Mouse (Mus musculus) fat pad, adult 2 months (tissue): ENCODE measurements around the gene Etv2.
A peak's percentile ranks its signal among the peaks of the same experiment; 100 is the strongest.

Experiments
- DNase-seq: peaks from one replicate; pipeline ENCODE4 v3.0.0-alpha.2; 2011; ENCODE audit warnings: low read depth, low spot score; ENCODE audit errors: extremely low read depth

Etv2 gene

DNA sequence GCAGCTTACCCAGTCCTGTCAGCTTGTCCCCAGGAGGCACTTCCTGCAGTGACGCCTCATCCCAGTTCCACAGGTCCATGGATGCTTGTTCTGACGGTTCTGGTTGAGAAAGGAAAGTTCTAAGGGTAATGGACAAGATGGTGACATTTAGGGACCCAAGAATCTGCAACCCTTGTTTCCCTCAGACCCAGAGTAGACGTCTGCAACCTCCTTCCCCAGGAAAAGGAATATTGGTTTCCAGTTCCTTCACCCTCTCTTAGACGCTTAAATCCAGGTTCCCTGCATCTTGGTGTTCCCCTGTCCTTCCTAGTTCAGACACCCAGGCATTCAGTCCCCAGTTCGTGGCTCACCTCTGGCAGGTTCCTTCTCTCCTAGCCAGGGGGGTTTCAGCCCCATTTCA is at the start of gene Etv2:
Etv2 (minus strand) TSS at position 101 of the 400 bp plus-strand sequence.
- DNase-seq, result no peak

DNA sequence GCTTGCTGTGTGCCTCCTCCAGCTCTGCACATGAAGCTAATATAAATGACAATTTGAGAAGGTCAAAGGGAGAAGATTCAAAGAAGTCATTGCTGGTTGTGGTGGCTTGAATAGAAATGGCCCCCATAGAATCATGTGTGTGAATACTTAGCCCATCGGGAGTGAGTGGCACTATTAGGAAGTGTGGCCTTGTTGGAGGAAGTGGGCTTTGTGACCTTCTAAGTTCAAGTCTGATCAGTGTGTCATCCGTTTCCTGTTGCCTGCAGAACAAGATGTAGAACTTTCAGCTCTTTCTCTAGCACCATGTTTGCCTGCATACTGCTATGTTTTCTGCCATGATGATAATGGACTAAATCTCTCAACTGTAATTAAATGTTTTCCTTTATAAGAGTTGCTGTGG is 47.8 kb upstream of the Etv2 start:
- DNase-seq, result no peak

DNA sequence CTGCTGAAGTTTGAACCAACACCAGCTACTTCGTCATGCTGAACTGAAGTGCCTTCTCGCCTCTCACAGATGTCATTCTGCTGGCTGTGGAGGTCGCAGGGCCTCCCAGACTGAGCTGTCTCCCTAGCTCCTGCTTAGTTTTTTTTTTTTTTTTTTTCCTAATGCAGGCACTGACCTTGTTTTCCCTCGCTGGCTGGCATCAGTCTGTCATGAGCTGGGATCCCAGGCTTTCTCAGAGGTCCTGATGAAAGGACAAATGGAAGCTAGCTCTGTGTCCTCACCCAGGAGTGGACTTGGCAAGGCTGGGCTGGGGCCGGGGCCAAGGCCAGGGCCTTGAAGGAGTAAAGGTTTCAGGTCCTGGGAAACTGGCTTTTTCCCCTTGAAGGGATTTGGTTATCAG is 46.2 kb upstream of the Etv2 start:
- no peak for DNase-seq

DNA sequence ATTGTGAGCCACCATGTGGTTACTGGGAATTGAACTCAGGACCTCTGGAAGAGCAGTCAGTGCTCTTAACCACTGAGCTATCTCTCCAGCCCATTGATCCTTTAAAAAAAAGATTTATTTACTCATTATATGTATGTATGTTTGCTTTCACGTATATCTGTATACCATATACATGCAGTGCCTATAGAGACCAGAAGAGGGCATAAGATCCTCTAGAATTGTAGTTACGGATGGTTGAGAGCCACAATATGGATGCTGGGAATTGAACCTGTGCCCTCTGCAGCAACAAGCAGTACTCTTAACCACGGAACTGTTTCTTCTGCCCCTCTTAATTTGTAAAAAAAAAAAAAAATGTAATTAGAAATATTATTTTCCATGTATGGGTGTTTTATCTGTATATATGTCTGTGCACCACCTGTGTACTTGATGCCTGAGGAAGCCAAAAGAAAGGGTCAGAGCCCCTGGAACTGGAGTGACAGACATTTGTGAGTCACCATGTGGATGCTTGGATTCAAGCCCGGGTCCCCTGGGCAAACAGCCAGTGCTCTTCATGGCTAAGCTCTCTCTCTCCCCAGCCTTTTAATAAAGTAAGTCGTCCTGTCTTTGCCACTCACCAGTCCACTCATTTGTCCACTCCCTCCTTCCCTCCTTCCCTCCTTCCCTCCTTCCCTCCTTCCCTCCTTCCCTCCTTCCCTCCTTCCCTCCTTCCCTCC is 42.8 kb upstream of the Etv2 start:
- no peak for DNase-seq

DNA sequence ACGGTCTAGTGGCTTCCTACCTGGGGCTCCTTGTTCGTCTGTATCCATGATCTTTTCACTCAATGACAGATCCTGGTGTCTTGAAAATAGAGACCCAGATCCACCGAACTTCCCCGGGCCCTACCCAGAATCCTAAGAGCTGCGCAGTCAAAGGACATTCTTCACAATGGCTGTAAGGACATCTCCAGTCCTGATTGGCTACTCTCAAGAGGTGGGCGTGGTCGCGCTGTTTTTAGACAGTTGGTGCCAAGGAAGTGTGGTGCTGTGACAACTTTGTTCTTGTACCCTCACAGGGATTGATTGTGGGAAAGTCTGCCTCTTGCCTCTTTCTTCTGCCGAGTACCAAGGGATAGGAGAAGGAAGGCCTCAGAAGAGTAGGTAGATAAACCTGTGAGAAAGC is 35.8 kb upstream of the Etv2 start, which contains the start of gene Pmis2:
Pmis2 (minus strand) TSS at position 126 of the 400 bp plus-strand sequence.
- DNase-seq, result no peak

DNA sequence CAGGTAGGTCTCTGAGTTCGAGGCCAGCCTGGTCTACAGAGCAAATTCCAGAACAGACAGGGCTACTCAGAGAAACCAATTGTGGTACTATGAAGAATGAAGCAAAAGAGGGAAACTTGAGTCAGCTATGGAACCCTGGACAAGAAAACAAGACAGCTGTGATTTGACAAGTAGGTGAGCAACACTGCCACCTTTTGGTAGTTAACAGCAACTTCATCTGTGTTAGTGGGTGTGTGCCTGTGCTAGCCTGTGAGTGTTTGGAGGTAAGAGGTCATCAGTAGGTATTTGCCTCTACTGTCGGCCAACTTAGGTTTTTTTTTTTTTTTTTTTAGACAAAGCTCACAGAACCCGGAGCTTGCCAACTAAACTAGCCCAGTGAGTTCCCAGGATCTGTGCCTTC is 33.6 kb upstream of the Etv2 start:
- DNase-seq, result no peak

DNA sequence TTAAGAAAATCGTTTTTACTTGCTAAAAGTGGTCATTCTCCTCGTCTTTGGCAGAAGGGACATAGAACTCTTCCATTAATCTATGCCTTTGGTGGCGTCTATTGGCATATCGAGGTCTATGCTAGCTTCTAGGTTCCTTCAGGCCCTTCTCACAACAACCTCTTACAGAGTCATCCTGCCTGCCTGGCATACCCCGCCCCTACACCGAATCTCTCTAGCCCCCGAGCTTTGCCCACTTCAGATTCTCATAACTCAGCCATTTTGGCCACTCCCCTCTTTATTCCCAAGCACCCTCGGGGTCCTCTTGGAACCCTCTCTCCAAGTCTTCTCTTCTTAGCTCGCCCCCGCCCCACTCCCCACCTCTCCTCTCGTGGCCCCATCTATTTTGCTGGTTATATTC is 29.7 kb upstream of the Etv2 start:
- no peak for DNase-seq

GRCm38 (mm10) chr7:30664529-30665200 is 29.0 kb upstream of the Etv2 start, which contains the start of gene Haus5:
Gene Haus5, minus strand, starts transcription at chr7:30664994.
- no peak for DNase-seq

DNA sequence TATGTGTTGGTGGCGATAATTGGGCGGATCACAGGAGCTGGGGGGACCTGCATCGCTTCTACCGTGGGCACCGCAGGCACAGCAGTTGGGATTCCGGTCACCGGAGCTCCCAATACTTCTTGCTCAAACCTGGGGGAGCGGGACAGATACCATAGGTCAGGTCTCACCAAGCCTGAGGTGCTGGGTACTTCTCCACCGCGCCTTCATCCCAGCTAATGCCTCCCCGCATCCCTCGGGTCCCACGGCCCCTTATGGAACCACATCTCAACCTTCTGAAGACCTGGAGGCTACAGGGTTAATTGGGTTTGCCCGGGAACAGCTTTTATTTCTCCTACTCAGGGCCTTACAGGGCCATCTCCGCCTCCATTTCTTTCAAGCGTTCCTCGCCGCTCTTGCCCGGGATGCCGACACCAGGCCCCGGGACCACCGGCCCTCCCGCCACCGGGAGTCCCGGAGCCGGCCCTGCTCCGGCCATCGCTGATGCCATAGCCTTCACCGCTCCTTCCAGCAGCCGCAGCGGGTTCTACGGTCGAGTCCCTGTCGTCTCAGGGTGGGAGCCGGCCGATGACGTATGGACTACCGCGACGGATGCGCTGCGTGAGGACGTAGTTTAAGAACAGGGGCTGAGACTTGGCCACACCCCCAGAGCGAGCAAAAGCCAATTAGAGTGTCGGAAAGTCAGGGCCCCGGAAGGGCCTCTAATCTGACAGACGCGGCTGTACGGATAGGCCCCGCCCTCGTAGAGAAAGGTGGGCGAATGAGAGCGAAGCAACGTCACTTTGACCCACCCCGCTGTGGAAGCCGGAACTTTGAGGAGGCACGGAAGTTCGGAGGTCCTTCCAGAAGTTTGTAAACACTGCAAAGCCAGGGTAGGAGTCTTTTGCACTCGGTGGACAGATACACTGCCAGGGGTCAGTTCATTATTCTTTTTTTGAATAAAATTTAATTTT is 14.2 kb upstream of the Etv2 start, which contains the start of gene Rbm42:
Rbm42 (minus strand) TSS at position 727 of the 950 bp plus-strand sequence.
- peak; percentile 91 for DNase-seq

DNA sequence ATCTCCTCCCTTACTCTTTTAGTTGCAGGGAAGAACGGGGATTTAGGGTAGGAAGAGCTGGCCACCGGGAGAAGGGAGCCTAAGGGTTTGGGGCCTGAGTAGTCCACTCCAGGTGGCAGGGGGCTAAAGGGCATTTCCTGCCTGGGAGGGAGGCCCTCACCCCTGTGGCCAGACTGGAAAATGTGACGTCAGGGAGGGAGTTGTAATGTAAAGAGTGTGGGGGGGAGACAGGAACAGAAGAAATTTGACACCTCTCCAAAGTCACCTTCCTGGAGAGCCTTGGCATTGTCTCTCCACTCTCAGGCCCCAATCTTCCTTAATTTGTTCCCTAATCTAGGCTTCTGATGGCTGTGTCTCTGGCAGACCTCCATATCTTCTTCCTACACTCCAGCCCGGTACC is 3.4 kb upstream of the Etv2 start:
- no peak for DNase-seq

DNA sequence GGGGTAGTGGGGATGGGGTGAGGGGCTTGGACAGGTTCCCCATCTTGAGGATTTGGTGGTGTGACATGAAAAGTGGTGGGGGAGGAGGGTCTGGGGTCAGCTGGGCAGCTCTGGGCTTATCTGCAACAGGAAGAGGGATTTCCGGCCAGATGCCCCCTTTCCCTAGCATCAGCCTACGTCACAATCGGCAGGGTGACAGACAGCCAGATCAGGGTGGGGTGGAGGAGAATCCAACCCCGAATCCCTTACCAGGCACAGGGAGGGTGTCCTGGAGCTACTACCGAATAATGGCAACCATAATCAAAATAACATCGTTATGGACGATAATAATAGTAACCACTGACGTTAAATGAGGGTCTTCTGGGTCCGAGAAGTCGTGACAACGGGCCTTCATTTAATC is 743 bp upstream of the Etv2 start:
- no peak for DNase-seq

GRCm38 (mm10) chr7:30634621-30635020 is 1.0 kb downstream of the Etv2 start:
- no peak for DNase-seq

- no peak for DNase-seq
These were observed 1.8 kb downstream of the Etv2 start for GRCm38 (mm10) chr7:30633762-30634412.

DNA sequence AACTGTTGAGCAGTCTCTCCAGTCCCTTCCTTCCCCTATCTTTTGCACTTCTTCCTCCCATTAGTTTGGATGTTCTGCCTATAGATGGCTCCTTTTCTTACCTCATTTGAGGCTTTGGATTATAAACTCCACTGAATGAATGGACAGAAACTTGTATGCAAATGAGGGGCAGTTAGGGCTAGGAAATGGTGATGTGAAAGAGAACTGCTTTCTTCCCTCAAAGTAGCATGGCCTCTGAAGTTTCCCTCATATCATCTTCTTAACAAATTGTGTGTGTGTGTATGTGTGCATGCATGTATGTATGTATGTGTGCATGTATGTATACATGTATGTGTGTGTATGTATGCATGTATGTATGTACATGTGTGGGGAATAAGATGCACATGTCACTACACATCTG is 6.6 kb downstream of the Etv2 start:
- no peak for DNase-seq

GRCm38 (mm10) chr7:30626647-30627046 is 9.0 kb downstream of the Etv2 start:
- no peak for DNase-seq

- peak; percentile 64 for DNase-seq
These were observed 9.9 kb downstream of the Etv2 start, which contains the start of gene Cox6b1 for GRCm38 (mm10) chr7:30625530-30626384. Gene Cox6b1, minus strand, starts transcription at chr7:30626151.

DNA sequence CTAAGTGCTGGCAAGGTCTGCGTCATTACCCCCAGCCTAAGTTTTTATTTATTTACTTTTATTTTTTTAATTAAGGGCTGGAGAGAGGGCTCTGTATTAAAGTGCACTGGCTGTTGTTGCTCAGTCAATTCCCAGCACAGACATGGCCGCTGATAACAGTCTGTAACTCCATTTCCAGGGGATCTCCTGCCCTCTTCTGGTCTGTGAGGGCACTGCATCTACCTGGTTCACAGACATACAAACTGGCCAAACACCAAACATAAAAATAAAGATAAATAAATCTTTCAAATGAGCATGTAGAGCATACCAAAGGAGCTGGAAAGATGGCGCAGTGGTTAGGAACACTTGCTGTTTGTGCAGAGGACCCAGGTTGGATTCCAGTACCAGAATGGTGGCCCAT is 16.4 kb downstream of the Etv2 start:
- no peak for DNase-seq

DNA sequence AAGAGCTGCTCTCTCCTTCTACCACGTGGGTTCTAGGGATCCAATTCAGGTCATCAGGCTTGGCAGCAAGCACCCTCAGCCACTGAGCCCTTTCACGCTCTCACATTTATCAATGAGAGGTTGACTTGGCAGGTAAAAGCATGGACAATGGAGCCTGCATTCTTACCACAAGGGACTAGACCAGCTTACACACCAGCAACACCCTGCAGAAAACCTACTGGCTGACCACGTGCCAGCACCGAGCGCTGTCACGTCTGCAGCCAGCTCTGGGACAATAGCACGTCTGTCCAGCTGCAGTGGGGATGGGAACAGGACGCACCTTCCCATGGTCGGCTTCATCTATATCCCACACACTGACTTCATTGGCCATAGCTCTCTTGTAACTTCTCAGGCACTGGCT is 17.0 kb downstream of the Etv2 start:
- no peak for DNase-seq

GRCm38 (mm10) chr7:30615049-30615760 is 20.4 kb downstream of the Etv2 start:
- no peak for DNase-seq
